Mouse (Mus musculus) intestine, embryonic 15.5 days (tissue): ENCODE measurements around the gene Map3k6. TPM values are rescaled to one million over a fixed set of nuclear protein-coding genes. Genes with fewer than 3 reads are reported as not detected.

Experiments
- ATAC-seq: fragments of 200-750 bp; cut with Nextera tagmentation; 2 replicates; pipeline ENCODE4 v1.8.0; 2017; ENCODE audit warnings: moderate TSS enrichment, moderate library complexity
- H3K27ac ChIP-seq: fragments of 300-500 bp; sonication (generic); 2 replicates; pipeline ENCODE4 v1.5.1; 2015; ENCODE audit warnings: mild to moderate bottlenecking, inconsistent platforms
- H3K27me3 ChIP-seq: fragments of 300-500 bp; sonication (generic); replicated peaks from 2 replicates; pipeline ENCODE4 v1.6.1; 2015; ENCODE audit warnings: inconsistent platforms
- H3K36me3 ChIP-seq: fragments of 300-500 bp; sonication (generic); 2 replicates; pipeline ENCODE4 v1.6.1; 2015; ENCODE audit warnings: inconsistent platforms
- H3K4me1 ChIP-seq: fragments of 300-500 bp; sonication (generic); replicated peaks from 2 replicates; pipeline ENCODE4 v1.6.1; 2015; ENCODE audit warnings: inconsistent platforms
- H3K4me2 ChIP-seq: fragments of 300-500 bp; sonication (generic); replicated peaks from 2 replicates; pipeline ENCODE4 v1.6.1; 2015; ENCODE audit warnings: mild to moderate bottlenecking, inconsistent platforms
- H3K4me3 ChIP-seq: fragments of 300-500 bp; sonication (generic); replicated peaks from 2 replicates; pipeline ENCODE4 v1.5.1; 2015; ENCODE audit warnings: inconsistent platforms
- H3K9ac ChIP-seq: fragments of 300-500 bp; sonication (generic); 2 replicates; pipeline ENCODE4 v1.6.1; 2015; ENCODE audit warnings: inconsistent platforms
- H3K9me3 ChIP-seq: fragments of 300-500 bp; sonication (generic); 2 replicates; pipeline ENCODE4 v1.6.1; 2016; ENCODE audit warnings: inconsistent platforms
- WGBS: fragments of 180-500 bp; shearing (Covaris S2); methylation state at CpG from one replicate; pipeline ENCODE4 v1.1.7; 2015; 5-methylcytosine and 5-hydroxymethylcytosine counted together
- polyA plus RNA-seq: library from polyadenylated mRNA; unstranded; fragments of >200 nt; fragmentation: Nextera tagmentation; extraction: Ambion mirVana; gene quantifications from 2 replicates; pipeline ENCODE4 v1.2.1, GENCODE M21; 2015

The Map3k6 gene
- 3.0 and 3.2 TPM in 2 replicates for polyA plus RNA-seq

DNA sequence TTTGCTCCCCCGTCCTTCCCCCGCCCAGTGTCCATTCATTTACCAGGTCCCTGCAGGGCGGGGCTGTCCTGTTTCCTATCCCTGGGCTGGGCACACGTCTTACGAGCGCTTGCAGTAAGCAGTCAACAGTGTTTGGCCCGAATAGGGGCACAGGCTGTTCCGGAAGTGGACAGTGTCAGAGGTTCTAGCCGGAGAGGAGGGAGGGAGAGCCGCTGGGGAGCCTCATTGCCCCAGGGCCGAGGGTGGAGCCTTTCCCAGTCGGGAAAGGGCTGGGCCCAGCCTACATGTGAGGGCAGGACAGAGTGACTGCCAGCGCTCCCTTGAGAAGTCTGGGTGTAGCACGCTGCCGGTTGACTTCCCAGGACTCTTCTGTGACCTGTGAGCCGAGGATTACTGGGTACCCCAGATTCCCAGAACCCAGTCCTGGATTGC is at the start of gene Map3k6:
Gene Map3k6 (plus strand): TSS at position 329 of the 432 bp plus-strand sequence.
- Histone ChIP-seq H3K27me3 (peaks cover 11% of the 10 kb centered on the region; the same call in 1 of the 2 replicates), H3K9ac (peak within 1 kb of the TSS; percentile 62), H3K27ac (peak within 1 kb of the TSS; percentile 85), H3K4me1 (peaks cover 10% of the 10 kb centered on the region; the same call in 1 of the 2 replicates), H3K9me3 (no peaks in the 10 kb centered on the region), H3K4me2 (peak within 1 kb of the TSS; percentile 96), H3K36me3 (no peaks in the 10 kb centered on the region), H3K4me3 (peak within 1 kb of the TSS; percentile 62)
- ATAC-seq: peak; percentile 71
- WGBS: 6% methylated on average over 16 of the region's 16 CpGs

DNA sequence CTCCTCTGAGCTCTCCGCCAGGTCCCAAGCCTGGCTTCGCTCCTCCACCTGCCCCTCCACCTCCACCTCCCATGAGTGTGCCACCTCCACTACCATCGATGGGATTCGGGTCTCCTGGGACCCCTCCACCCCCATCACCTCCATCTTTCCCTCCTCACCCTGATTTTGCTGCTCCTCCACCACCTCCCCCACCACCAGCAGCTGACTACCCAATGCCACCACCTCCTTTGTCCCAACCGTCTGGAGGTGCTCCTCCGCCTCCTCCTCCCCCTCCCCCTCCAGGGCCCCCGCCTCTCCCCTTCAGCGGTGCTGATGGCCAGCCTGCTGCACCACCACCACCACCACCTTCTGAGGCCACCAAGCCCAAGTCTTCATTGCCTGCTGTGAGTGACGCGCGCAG is 46.1 kb upstream of the Map3k6 start:
- H3K9me3 ChIP-seq: no peaks in the 10 kb centered on the region
- ATAC-seq: no peak
- H3K4me3 ChIP-seq: no peak overlapping the region
- H3K4me2 ChIP-seq: no peak overlapping the region
- no peaks in the 10 kb centered on the region for H3K27me3 ChIP-seq
- peaks cover 32% of the 10 kb centered on the region for H3K4me1 ChIP-seq
- no peak overlapping the region for H3K27ac ChIP-seq
- peaks cover 36% of the 10 kb centered on the region for H3K36me3 ChIP-seq
- no peak overlapping the region for H3K9ac ChIP-seq
- WGBS: 82% methylated on average over 11 of the region's 11 CpGs

GRCm38 (mm10) chr4:133195014-133195413 is 45.6 kb upstream of the Map3k6 start:
- H3K27ac ChIP-seq: no peak overlapping the region
- no peak for ATAC-seq
- H3K36me3 ChIP-seq: peaks cover 33% of the 10 kb centered on the region

DNA sequence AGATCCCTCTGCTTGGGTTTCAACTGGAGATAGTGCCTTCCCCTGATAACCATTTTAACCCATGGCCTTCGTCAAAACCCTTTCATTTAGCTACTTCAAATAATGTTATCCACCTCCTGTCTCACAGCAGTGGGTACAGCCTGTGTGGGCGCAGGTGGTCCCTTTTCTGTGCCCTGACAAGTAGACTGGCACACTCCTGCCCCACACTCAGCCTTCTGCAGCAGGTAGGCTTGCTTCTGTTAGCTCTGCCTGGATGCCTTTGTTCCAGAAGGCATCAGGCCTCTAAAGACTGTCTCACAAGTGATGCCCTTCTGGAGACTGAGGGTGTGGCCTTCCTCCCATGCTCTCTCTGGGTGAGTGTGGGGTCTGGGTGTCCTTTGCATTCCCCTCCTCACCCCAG is 44.5 kb upstream of the Map3k6 start:
- H3K27ac ChIP-seq: no peak overlapping the region
- no peaks in the 10 kb centered on the region for H3K27me3 ChIP-seq
- H3K36me3 ChIP-seq: peaks cover 22% of the 10 kb centered on the region; the same call in 1 of the 2 replicates
- H3K4me3 ChIP-seq: no peak overlapping the region
- 86% methylated on average over 2 of the region's 2 CpGs for WGBS
- no peak overlapping the region for H3K4me2 ChIP-seq
- ATAC-seq: no peak
- no peaks in the 10 kb centered on the region for H3K9me3 ChIP-seq
- peaks cover 48% of the 10 kb centered on the region for H3K4me1 ChIP-seq
- no peak overlapping the region for H3K9ac ChIP-seq

More at GRCm38 (mm10) chr4:133195014-133195413, 45.6 kb upstream of the Map3k6 start:
- 50% methylated on average over 4 of the region's 4 CpGs for WGBS
- peaks cover 37% of the 10 kb centered on the region for H3K4me1 ChIP-seq
- H3K27me3 ChIP-seq: no peaks in the 10 kb centered on the region
- no peak overlapping the region for H3K4me3 ChIP-seq
- H3K9me3 ChIP-seq: no peaks in the 10 kb centered on the region
- H3K9ac ChIP-seq: no peak overlapping the region
- no peak overlapping the region for H3K4me2 ChIP-seq

GRCm38 (mm10) chr4:133196852-133197251 is 43.8 kb upstream of the Map3k6 start:
- no peak for ATAC-seq
- no peaks in the 10 kb centered on the region for H3K27me3 ChIP-seq
- H3K27ac ChIP-seq: peak overlapping the region; percentile 81
- no peaks in the 10 kb centered on the region for H3K9me3 ChIP-seq
- H3K36me3 ChIP-seq: peaks cover 16% of the 10 kb centered on the region; the same call in 1 of the 2 replicates
- WGBS: 42% methylated on average over 7 of the region's 7 CpGs
- peaks cover 54% of the 10 kb centered on the region for H3K4me1 ChIP-seq
- H3K4me3 ChIP-seq: no peak overlapping the region
- H3K4me2 ChIP-seq: no peak overlapping the region
- 0 out of 2 replicates have a peak overlapping the region, but pooled peaks have one; percentile 15 for H3K9ac ChIP-seq

DNA sequence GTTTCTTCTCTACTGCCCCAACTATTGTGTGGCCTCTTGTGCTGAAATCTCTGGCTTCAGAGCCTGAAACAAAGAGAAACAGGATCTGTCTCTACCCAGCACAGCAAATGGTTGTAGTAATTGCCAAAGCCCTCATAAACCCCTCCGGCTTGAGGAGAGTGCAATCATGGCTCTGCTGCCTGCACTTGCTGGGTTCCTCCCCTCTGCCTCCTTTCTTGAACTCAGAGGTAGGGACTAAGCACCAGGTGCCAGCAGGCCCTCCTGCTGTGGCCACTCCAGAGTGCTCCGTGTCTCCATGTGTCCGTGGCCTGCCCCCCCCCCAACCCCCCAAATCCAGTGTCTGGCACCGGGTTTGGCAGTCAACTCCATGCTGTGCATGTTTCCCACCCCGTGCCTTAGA is 43.3 kb upstream of the Map3k6 start:
- Histone ChIP-seq H3K4me1 (peaks cover 54% of the 10 kb centered on the region), H3K27ac (peak overlapping the region; percentile 81), H3K9ac (0 out of 2 replicates have a peak overlapping the region, but pooled peaks have one; percentile 15), H3K4me2 (0 out of 2 replicates have a peak overlapping the region, but pooled peaks have one; percentile 5), H3K36me3 (peaks cover 13% of the 10 kb centered on the region; the same call in 1 of the 2 replicates), H3K4me3 (no peak overlapping the region), H3K27me3 (no peaks in the 10 kb centered on the region), H3K9me3 (no peaks in the 10 kb centered on the region)
- WGBS: 34% methylated on average over 5 of the region's 5 CpGs
- ATAC-seq: no peak

DNA sequence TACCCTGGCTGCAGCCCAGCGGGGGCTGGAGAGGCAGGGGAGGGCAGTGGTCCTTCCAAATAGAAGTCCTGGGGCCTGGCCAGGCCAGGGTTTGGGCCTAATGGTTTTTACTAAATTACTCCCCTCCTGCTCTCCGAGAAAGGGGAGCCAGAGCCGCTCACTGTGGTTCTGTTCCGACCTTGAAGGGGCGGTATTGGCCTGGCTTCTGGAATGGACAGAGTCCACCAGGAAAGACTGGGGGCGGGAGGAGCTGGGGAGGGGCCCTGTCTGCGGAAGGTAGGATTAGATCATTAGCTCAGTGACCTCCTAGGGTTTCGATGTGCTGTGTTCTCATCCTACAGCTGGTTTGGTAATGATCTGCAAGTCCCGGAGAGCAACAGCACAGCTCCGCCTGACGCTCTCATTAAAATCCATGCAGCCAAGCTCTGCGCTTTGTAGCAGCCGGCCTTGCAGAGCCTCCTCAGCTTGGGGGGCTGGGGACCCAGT is 42.8 kb upstream of the Map3k6 start:
- no peaks in the 10 kb centered on the region for H3K27me3 ChIP-seq
- peak overlapping the region; percentile 81 for H3K27ac ChIP-seq
- H3K4me2 ChIP-seq: 0 out of 2 replicates have a peak overlapping the region, but pooled peaks have one; percentile 12
- peaks cover 54% of the 10 kb centered on the region for H3K4me1 ChIP-seq
- H3K36me3 ChIP-seq: peaks cover 13% of the 10 kb centered on the region; the same call in 1 of the 2 replicates
- H3K9ac ChIP-seq: 0 out of 2 replicates have a peak overlapping the region, but pooled peaks have one; percentile 15
- no peaks in the 10 kb centered on the region for H3K9me3 ChIP-seq
- peak; percentile 42 for ATAC-seq
- no peak overlapping the region for H3K4me3 ChIP-seq
- 22% methylated on average over 13 of the region's 13 CpGs for WGBS

GRCm38 (mm10) chr4:133198337-133199180 is 42.1 kb upstream of the Map3k6 start:
- no peak for ATAC-seq
- Histone ChIP-seq H3K4me3 (no peak overlapping the region), H3K27ac (peak overlapping the region; percentile 81), H3K9ac (0 out of 2 replicates have a peak overlapping the region, but pooled peaks have one; percentile 15), H3K36me3 (peaks cover 7% of the 10 kb centered on the region; the same call in 1 of the 2 replicates), H3K9me3 (no peaks in the 10 kb centered on the region), H3K4me1 (peaks cover 54% of the 10 kb centered on the region), H3K27me3 (no peaks in the 10 kb centered on the region), H3K4me2 (no peak overlapping the region)
- 23% methylated on average over 19 of the region's 19 CpGs for WGBS

- peaks cover 60% of the 10 kb centered on the region for H3K4me1 ChIP-seq
- no peak overlapping the region for H3K9ac ChIP-seq
- peak overlapping the region; percentile 77 for H3K27ac ChIP-seq
- no peak for ATAC-seq
- no peak overlapping the region for H3K4me3 ChIP-seq
- H3K9me3 ChIP-seq: no peaks in the 10 kb centered on the region
- WGBS: 69% methylated on average over 6 of the region's 6 CpGs
- 0 out of 2 replicates have a peak overlapping the region, but pooled peaks have one; percentile 15 for H3K4me2 ChIP-seq
- H3K36me3 ChIP-seq: 0 out of 2 replicates have a peak, but pooled peaks cover under 1% of the 10 kb centered on the region
- no peaks in the 10 kb centered on the region for H3K27me3 ChIP-seq
Observed at GRCm38 (mm10) chr4:133199743-133200142, 40.9 kb upstream of the Map3k6 start.

GRCm38 (mm10) chr4:133200343-133200742 is 40.3 kb upstream of the Map3k6 start:
- no peak overlapping the region for H3K9ac ChIP-seq
- WGBS: 35% methylated on average over 21 of the region's 21 CpGs
- no peaks in the 10 kb centered on the region for H3K27me3 ChIP-seq
- H3K4me3 ChIP-seq: no peak overlapping the region
- H3K9me3 ChIP-seq: no peaks in the 10 kb centered on the region
- H3K4me2 ChIP-seq: 0 out of 2 replicates have a peak overlapping the region, but pooled peaks have one; percentile 15
- peak; percentile 1; the same call in 1 of the 2 replicates for ATAC-seq
- no peaks in the 10 kb centered on the region for H3K36me3 ChIP-seq
- H3K4me1 ChIP-seq: peaks cover 64% of the 10 kb centered on the region
- peak overlapping the region; percentile 77 for H3K27ac ChIP-seq

DNA sequence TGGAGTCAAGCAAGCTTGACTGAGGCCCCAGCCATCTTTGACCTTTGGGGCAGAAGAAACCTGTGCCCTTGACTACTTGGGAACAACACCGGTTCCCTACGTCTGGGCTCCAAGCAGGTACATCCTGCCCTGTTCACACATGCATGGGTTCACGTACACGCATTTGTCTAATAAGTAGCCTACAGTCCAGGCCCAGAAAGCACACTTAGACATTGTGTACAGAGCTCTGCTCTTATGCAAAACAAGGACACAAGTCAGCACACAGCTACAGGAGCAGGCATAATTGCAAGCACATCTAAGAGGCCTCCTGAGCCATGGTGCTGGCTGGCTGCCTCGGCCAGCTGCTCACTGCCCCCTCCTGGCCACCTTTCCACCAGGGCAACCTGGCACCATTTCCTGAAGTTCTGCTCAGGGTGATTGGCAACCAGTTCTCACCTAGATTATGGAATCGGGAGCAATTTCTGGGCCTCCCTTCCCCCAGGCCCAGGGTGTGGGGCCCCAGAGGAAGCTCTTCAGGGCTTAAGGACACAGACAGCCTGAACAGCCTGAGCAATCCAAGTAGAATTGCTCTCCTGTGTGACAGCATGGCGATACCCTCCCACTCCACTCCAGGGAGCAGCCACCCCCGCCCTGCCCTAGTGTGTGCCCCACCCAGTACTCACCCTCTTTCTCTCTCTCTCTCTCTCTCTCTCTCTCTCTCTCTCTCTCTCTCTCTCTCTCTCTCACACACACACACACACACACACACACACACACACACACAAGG is 39.4 kb upstream of the Map3k6 start:
- no peaks in the 10 kb centered on the region for H3K36me3 ChIP-seq
- no peak overlapping the region for H3K4me3 ChIP-seq
- H3K27ac ChIP-seq: peak overlapping the region; percentile 77
- peak; percentile 70 for ATAC-seq
- H3K4me2 ChIP-seq: 0 out of 2 replicates have a peak overlapping the region, but pooled peaks have one; percentile 0
- H3K4me1 ChIP-seq: peaks cover 64% of the 10 kb centered on the region
- WGBS: 51% methylated on average over 8 of the region's 8 CpGs
- H3K27me3 ChIP-seq: no peaks in the 10 kb centered on the region
- no peaks in the 10 kb centered on the region for H3K9me3 ChIP-seq
- 0 out of 2 replicates have a peak overlapping the region, but pooled peaks have one; percentile 24 for H3K9ac ChIP-seq
